Mouse (Mus musculus) embryonic facial prominence, embryonic 15.5 days (tissue): ENCODE measurements around the gene Pfdn5. TPM values are rescaled to one million over a fixed set of nuclear protein-coding genes. Genes with fewer than 3 reads are reported as not detected.

Experiments used
- ATAC-seq: fragments of 200-750 bp; cut with Nextera tagmentation; 2 replicates; pipeline ENCODE4 v1.8.0; 2017; ENCODE audit warnings: low read depth, moderate TSS enrichment; ENCODE audit not compliant: insufficient number of reproducible peaks, low FRiP score, low TSS enrichment
- H3K27ac ChIP-seq: fragments of 300-500 bp; sonication (generic); replicated peaks from 2 replicates; pipeline ENCODE4 v1.5.1; 2015; ENCODE audit warnings: mild to moderate bottlenecking, inconsistent platforms
- H3K27me3 ChIP-seq: fragments of 300-500 bp; sonication (generic); 2 replicates; pipeline ENCODE4 v1.6.1; 2015; ENCODE audit warnings: inconsistent platforms
- H3K36me3 ChIP-seq: fragments of 300-500 bp; sonication (generic); 2 replicates; pipeline ENCODE4 v1.6.1; 2015; ENCODE audit warnings: mild to moderate bottlenecking, inconsistent platforms
- H3K4me1 ChIP-seq: fragments of 300-500 bp; sonication (generic); 2 replicates; pipeline ENCODE4 v1.6.1; 2015; ENCODE audit warnings: inconsistent platforms
- H3K4me2 ChIP-seq: fragments of 300-500 bp; sonication (generic); replicated peaks from 2 replicates; pipeline ENCODE4 v1.6.1; 2015; ENCODE audit warnings: mild to moderate bottlenecking, inconsistent platforms
- H3K4me3 ChIP-seq: fragments of 300-500 bp; sonication (generic); replicated peaks from 2 replicates; pipeline ENCODE4 v1.5.1; 2015; ENCODE audit warnings: mild to moderate bottlenecking, inconsistent platforms
- H3K9ac ChIP-seq: fragments of 300-500 bp; sonication (generic); 2 replicates; pipeline ENCODE4 v1.6.1; 2015; ENCODE audit warnings: inconsistent platforms
- H3K9me3 ChIP-seq: fragments of 300-500 bp; sonication (generic); replicated peaks from 2 replicates; pipeline ENCODE4 v1.6.1; 2016; ENCODE audit warnings: inconsistent platforms
- WGBS: fragments of 180-500 bp; shearing (Covaris S2); methylation state at CpG from one replicate; pipeline ENCODE4 v1.1.7; 2015; 5-methylcytosine and 5-hydroxymethylcytosine counted together
- polyA plus RNA-seq: library from polyadenylated mRNA; unstranded; fragments of >200 nt; fragmentation: Nextera tagmentation; extraction: Ambion mirVana; gene quantifications from 2 replicates; pipeline ENCODE4 v1.2.1, GENCODE M21; 2015

Pfdn5 gene
- polyA plus RNA-seq, 1 experiment from 2014 or later: 407 TPM

GRCm38 (mm10) chr15:102377163-102377543 lies 51.2 kb downstream of the Pfdn5 start:
- WGBS: 0% methylated on average over 7 of the region's 7 CpGs

GRCm38 (mm10) chr15:102377810-102378262 lies 51.9 kb downstream of the Pfdn5 start:
- Histone ChIP-seq H3K4me1 (peaks cover 16% of the 10 kb centered on the region), H3K27me3 (no peaks in the 10 kb centered on the region), H3K4me2 (peak overlapping the region; percentile 93), H3K27ac (peak overlapping the region; percentile 90), H3K9me3 (no peaks in the 10 kb centered on the region), H3K4me3 (peak overlapping the region; percentile 59), H3K9ac (no peak overlapping the region), H3K36me3 (no peaks in the 10 kb centered on the region)
- WGBS: 3% methylated on average over 10 of the region's 10 CpGs
- ATAC-seq: peak; percentile 71; the same call in 1 of the 2 replicates

More at GRCm38 (mm10) chr15:102377163-102377543, 51.2 kb downstream of the Pfdn5 start:
- H3K9me3 ChIP-seq: no peaks in the 10 kb centered on the region
- H3K27ac ChIP-seq: peak overlapping the region; percentile 90
- peak overlapping the region; percentile 59 for H3K4me3 ChIP-seq
- H3K36me3 ChIP-seq: no peaks in the 10 kb centered on the region
- H3K9ac ChIP-seq: peak overlapping the region; percentile 59
- no peaks in the 10 kb centered on the region for H3K27me3 ChIP-seq
- ATAC-seq: peak; percentile 63
- peaks cover 16% of the 10 kb centered on the region for H3K4me1 ChIP-seq
- H3K4me2 ChIP-seq: peak overlapping the region; percentile 93

Other genes with a start within 250 kb of the Pfdn5 start
- 45.5 and 57.2 TPM in 2 replicates for gene Tns2, start 225.7 kb upstream of the Pfdn5 start, polyA plus RNA-seq
- 27.4 and 31.7 TPM in 2 replicates for gene Spryd3, start 189.9 kb upstream of the Pfdn5 start, polyA plus RNA-seq
- 8.3 and 8.8 TPM in 2 replicates for gene Igfbp6, start 181.8 kb upstream of the Pfdn5 start, polyA plus RNA-seq
- 0.21 and 0.41 TPM in 2 replicates for gene Soat2, start 175.6 kb upstream of the Pfdn5 start, polyA plus RNA-seq
- gene Zfp740, start 122.9 kb upstream of the Pfdn5 start, polyA plus RNA-seq: 61.5 and 62.7 TPM in 2 replicates
- gene Csad, start 121.4 kb upstream of the Pfdn5 start, polyA plus RNA-seq: 99.1 and 106 TPM in 2 replicates
- 5.8 and 6.8 TPM in 2 replicates for gene Itgb7, start 94.2 kb upstream of the Pfdn5 start, polyA plus RNA-seq
- 112 and 123 TPM in 2 replicates for gene Rarg, start 68.6 kb upstream of the Pfdn5 start, polyA plus RNA-seq
- gene Gm9918, start 55.6 kb upstream of the Pfdn5 start, polyA plus RNA-seq: 1.6 and 1.7 TPM in 2 replicates
- gene Mfsd5, start 46.7 kb upstream of the Pfdn5 start, polyA plus RNA-seq: 84.0 and 88.6 TPM in 2 replicates
- 20.2 and 24.5 TPM in 2 replicates for gene Espl1, start 29.9 kb upstream of the Pfdn5 start, polyA plus RNA-seq
- 95.6 and 99.4 TPM in 2 replicates for gene Myg1, start 5.6 kb downstream of the Pfdn5 start, polyA plus RNA-seq
- gene Aaas, start 24.7 kb downstream of the Pfdn5 start, polyA plus RNA-seq: 61.2 and 63.0 TPM in 2 replicates
- gene Sp7, start 41.1 kb downstream of the Pfdn5 start, polyA plus RNA-seq: 35.4 and 35.8 TPM in 2 replicates
- gene Sp1, start 80.0 kb downstream of the Pfdn5 start, polyA plus RNA-seq: 10.0 and 11.8 TPM in 2 replicates
- gene Amhr2, start 119.3 kb downstream of the Pfdn5 start, polyA plus RNA-seq: 0.59 and 0.75 TPM in 2 replicates
- 89.4 and 93.7 TPM in 2 replicates for gene Prr13, start 132.9 kb downstream of the Pfdn5 start, polyA plus RNA-seq
- gene Pcbp2, start 144.4 kb downstream of the Pfdn5 start, polyA plus RNA-seq: 223 and 231 TPM in 2 replicates
- 5.1 TPM in 1 of 2 replicates, not detected in the other for gene Gm10337, start 177.6 kb downstream of the Pfdn5 start, polyA plus RNA-seq
- 19.8 and 21.3 TPM in 2 replicates for gene Map3k12, start 190.9 kb downstream of the Pfdn5 start, polyA plus RNA-seq
- 83.9 and 94.7 TPM in 2 replicates for gene Tarbp2, start 192.1 kb downstream of the Pfdn5 start, polyA plus RNA-seq
- gene Npff, start 198.8 kb downstream of the Pfdn5 start, polyA plus RNA-seq: 3.8 and 3.9 TPM in 2 replicates